Mouse (Mus musculus) ovary, postnatal 10 days (tissue): ENCODE results near the gene Slc26a9.

Source experiments
- DNase-seq: peaks from one replicate; pipeline ENCODE4 v3.0.0; 2022; ENCODE audit warnings: low spot score

Gene Slc26a9

GRCm38 (mm10) chr1:131736494-131736893 lies 7.3 kb upstream of the Slc26a9 start:
- DNase-seq, result no peak

- DNase-seq, result peak; percentile 47
Observed at GRCm38 (mm10) chr1:131737269-131737668, 6.6 kb upstream of the Slc26a9 start.

GRCm38 (mm10) chr1:131738760-131739159 lies 5.1 kb upstream of the Slc26a9 start:
- DNase-seq, result no peak

- no peak for DNase-seq
Observed at GRCm38 (mm10) chr1:131739481-131740160, 4.2 kb upstream of the Slc26a9 start.

GRCm38 (mm10) chr1:131745391-131745790 lies 1.6 kb downstream of the Slc26a9 start:
- DNase-seq, result no peak

GRCm38 (mm10) chr1:131747761-131748160 lies 3.9 kb downstream of the Slc26a9 start:
- no peak for DNase-seq

GRCm38 (mm10) chr1:131748636-131749035 lies 4.8 kb downstream of the Slc26a9 start:
- DNase-seq, result no peak

- DNase-seq, result no peak
Observed at GRCm38 (mm10) chr1:131749706-131750545, 6.1 kb downstream of the Slc26a9 start.

GRCm38 (mm10) chr1:131751181-131751890 lies 7.5 kb downstream of the Slc26a9 start:
- DNase-seq, result no peak

GRCm38 (mm10) chr1:131751891-131752311 lies 8.1 kb downstream of the Slc26a9 start:
- no peak for DNase-seq

- no peak for DNase-seq
Observed at GRCm38 (mm10) chr1:131754212-131754829, 10.5 kb downstream of the Slc26a9 start.

- DNase-seq, result no peak
Observed at GRCm38 (mm10) chr1:131754916-131755315, 11.1 kb downstream of the Slc26a9 start.

- DNase-seq, result no peak
Observed at GRCm38 (mm10) chr1:131757211-131757610, 13.4 kb downstream of the Slc26a9 start.

- DNase-seq, result no peak
Observed at GRCm38 (mm10) chr1:131758796-131759195, 15.0 kb downstream of the Slc26a9 start.

GRCm38 (mm10) chr1:131759667-131760427 lies 16.0 kb downstream of the Slc26a9 start:
- no peak for DNase-seq

- no peak for DNase-seq
Observed at GRCm38 (mm10) chr1:131760428-131760820, 16.6 kb downstream of the Slc26a9 start.

- DNase-seq, result no peak
Observed at GRCm38 (mm10) chr1:131761079-131761831, 17.4 kb downstream of the Slc26a9 start.

GRCm38 (mm10) chr1:131763683-131764082 lies 19.9 kb downstream of the Slc26a9 start:
- DNase-seq, result no peak

GRCm38 (mm10) chr1:131764581-131765338 lies 20.9 kb downstream of the Slc26a9 start:
- DNase-seq, result no peak
